Mouse (Mus musculus) liver, embryonic 14.5 days (tissue): ENCODE measurements around the gene Gm49403. TPM values are rescaled to one million over a fixed set of nuclear protein-coding genes. Genes with fewer than 3 reads are reported as not detected.
A peak's percentile ranks its signal among the peaks of the same experiment; 100 is the strongest.

Source experiments
- ATAC-seq: fragments of 200-750 bp; cut with Nextera tagmentation; 2 replicates; pipeline ENCODE4 v1.8.0; 2017; ENCODE audit warnings: moderate number of reproducible peaks, mild to moderate bottlenecking, moderate library complexity; ENCODE audit not compliant: insufficient read depth
- DNase-seq, 3 experiments: peaks; one replicate each; pipeline ENCODE4 v3.0.0-alpha.2; 2012 to 2013; ENCODE audit warnings: low read depth in 3 of 3, low spot score in 3 of 3
- H3K27ac ChIP-seq: fragments of 300-500 bp; sonication (generic); 2 replicates; pipeline ENCODE4 v1.5.1; 2014; ENCODE audit warnings: moderate library complexity, mild to moderate bottlenecking, control low read depth, inconsistent platforms
- H3K27me3 ChIP-seq: fragments of 300-500 bp; sonication (generic); 2 replicates; pipeline ENCODE4 v1.6.1; 2014; ENCODE audit warnings: mild to moderate bottlenecking, low read length, moderate library complexity; ENCODE audit not compliant: control insufficient read depth, insufficient read depth
- H3K36me3 ChIP-seq: fragments of 300-500 bp; sonication (generic); replicated peaks from 2 replicates; pipeline ENCODE4 v1.6.1; 2014; ENCODE audit warnings: low read depth; ENCODE audit not compliant: control insufficient read depth, insufficient read depth
- H3K4me1 ChIP-seq, 2 experiments: fragments of 200-500 bp in 1 of 2; fragments of 300-500 bp in 1 of 2; sonication (generic) in 1 of 2; replicated peaks; 2 replicates each; pipeline ENCODE4 v1.6.1; 2012 to 2014; ENCODE audit warnings: antibody characterized with exemption in 1 of 2, inconsistent platforms in 1 of 2, low read length in 1 of 2; ENCODE audit not compliant: control insufficient read depth in 2 of 2, insufficient read depth in 2 of 2
- H3K4me2 ChIP-seq: fragments of 300-500 bp; sonication (generic); 2 replicates; pipeline ENCODE4 v1.6.1; 2014; ENCODE audit warnings: low read depth, mild to moderate bottlenecking, control low read depth, moderate library complexity
- H3K4me3 ChIP-seq, 2 experiments: fragments of 200-500 bp in 1 of 2; fragments of 300-500 bp in 1 of 2; sonication (generic) in 1 of 2; 2 replicates each; pipeline ENCODE4 v1.5.1; 2012 to 2014; ENCODE audit warnings: low read depth in 2 of 2, low read length in 2 of 2, mild to moderate bottlenecking in 2 of 2, control low read depth in 1 of 2, inconsistent platforms in 1 of 2, moderate library complexity in 1 of 2; ENCODE audit not compliant: insufficient read depth in 1 of 2
- H3K9ac ChIP-seq: fragments of 300-500 bp; sonication (generic); replicated peaks from 2 replicates; pipeline ENCODE4 v1.6.1; 2014; ENCODE audit warnings: mild to moderate bottlenecking, control low read depth, moderate library complexity
- H3K9me3 ChIP-seq: fragments of 300-500 bp; sonication (generic); 2 replicates; pipeline ENCODE4 v1.6.1; 2016; ENCODE audit warnings: low read length, mixed read lengths; ENCODE audit not compliant: control insufficient read depth
- CTCF ChIP-seq: IDR thresholded peaks from 2 replicates; pipeline ENCODE4 v1.5.1; 2016; ENCODE audit warnings: antibody characterized with exemption, low read depth, control low read depth
- EP300 ChIP-seq: IDR thresholded peaks from 2 replicates; pipeline ENCODE4 v1.6.1; 2016; ENCODE audit warnings: antibody characterized with exemption, low read depth
- WGBS: fragments of 180-500 bp; shearing (Covaris S2); extraction: QIAGEN DNeasy Blood & Tissue Kit; methylation state at CpG from one replicate; pipeline ENCODE4 v1.1.7; 2014; ENCODE audit not compliant: insufficient replicate concordance; 5-methylcytosine and 5-hydroxymethylcytosine counted together
- polyA plus RNA-seq, 2 experiments: library from polyadenylated mRNA; depleted of rRNA in 1 of 2; stranded (reverse) in 1 of 2; unstranded in 1 of 2; fragments of >200 nt; fragmentation: Nextera tagmentation in 1 of 2; extraction: Ambion mirVana in 1 of 2; gene quantifications; 2 replicates each; pipeline versions ENCODE4 v1.2.1 to v1.2.3; 2012 to 2014

Gm49403 gene
- polyA plus RNA-seq, 2 experiments = not detected

DNA sequence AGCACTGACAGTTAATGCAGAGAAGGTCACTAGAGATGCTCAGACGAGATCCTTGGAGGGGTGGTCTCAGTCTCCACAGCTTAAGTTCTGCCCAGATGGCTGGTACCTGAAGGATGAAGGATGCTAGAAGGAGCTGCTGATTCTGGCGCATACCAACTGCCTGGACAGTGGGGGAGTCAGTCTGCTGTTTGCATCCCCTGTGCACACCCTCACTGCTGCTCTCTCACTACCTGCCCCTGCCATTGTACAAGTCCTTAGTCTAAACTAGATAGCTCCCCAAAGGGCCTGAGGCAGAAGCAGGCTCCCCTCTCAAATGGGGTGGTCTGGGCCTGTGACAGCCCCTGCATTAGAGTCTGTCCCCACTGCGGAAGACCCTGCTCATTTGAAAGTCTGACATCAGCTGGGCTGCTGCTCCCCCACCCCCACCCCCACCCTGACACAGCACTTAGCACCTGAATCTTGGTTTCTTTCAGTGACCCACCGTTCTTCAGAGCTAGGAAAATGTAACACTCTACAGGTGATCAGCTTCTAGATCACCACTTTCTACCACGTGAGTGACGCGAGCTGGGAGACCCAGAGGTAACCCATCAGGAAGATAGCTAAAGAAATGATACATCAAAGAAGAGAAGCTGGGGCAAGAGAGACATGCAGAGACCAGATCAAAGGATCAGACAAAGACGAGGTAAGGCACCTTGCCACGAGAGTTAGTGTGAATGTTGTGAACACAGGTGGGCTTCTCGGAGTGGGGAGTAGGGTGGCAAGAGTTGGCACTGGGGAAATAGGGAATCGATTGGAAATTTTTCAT, 44.4 kb upstream of the Gm49403 start, which contains the start of gene Gng3:
Gene Gng3, minus strand, starts transcription at position 92 of the 805 bp plus-strand sequence.
- peaks cover 7% of the 10 kb centered on the region for H3K36me3 ChIP-seq
- H3K4me3 ChIP-seq = peak within 1 kb of the TSS; percentile 60 to 62
- H3K4me2 ChIP-seq = peak within 1 kb of the TSS; percentile 90
- H3K27ac ChIP-seq = peak within 1 kb of the TSS; percentile 8; the same call in 1 of the 2 replicates
- H3K27me3 ChIP-seq = no peaks in the 10 kb centered on the region
- H3K9me3 ChIP-seq = no peaks in the 10 kb centered on the region
- ATAC-seq (no peak), DNase-seq (no peak)
- no peak for TF ChIP-seq EP300
- no peak for TF ChIP-seq CTCF
- peak within 1 kb of the TSS; percentile 78 for H3K9ac ChIP-seq
- peaks cover 4 to 28% of the 10 kb centered on the region in 2 experiments for H3K4me1 ChIP-seq
- 71% methylated on average over 11 of the region's 11 CpGs for WGBS

DNA sequence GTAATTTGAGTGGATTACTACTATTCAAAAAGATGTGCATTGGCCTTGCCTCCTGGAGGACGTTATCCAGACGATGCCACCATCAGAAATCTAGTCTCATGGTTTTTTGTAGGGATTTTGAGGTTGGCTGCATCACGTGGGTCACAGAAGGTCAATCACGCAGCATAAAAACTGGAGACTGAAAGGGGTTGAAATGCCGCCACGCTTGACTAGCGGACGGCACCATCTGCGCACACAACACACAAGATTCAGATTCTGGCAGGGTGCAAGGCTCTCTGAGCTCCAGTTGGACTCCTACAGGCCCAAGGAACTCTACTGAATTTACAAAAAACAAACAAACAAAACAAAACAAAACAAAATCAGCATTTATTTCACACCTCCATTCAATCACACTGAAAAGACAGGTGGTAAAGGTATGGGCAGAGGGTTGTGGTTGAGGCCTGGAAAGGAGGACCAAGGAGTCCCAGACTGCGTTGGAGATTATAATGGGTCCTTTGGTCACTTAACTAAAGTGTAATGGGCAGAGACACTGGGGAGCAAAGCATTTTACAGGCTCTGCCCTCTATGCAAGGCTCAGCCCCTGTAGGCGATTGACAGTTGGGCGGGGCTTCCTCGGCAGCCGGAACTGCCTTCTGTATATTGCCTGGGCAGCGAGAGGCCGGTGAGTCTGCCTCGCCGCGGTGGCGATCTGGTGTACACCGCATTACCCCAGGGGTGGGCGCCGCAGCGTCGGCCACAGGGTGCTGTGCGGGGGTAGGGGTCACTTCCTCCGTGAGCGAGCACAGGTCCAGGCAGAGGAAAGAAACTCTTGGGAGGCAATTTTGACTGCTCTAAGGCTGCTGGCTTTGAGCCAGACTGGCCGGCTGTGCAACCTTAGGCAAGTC, 43.6 kb upstream of the Gm49403 start:
- Histone ChIP-seq H3K4me3 (peak overlapping the region; percentile 55 to 56), H3K9me3 (no peaks in the 10 kb centered on the region), H3K27me3 (no peaks in the 10 kb centered on the region), H3K4me1 (peaks cover 4 to 28% of the 10 kb centered on the region in 2 experiments), H3K36me3 (peaks cover 2% of the 10 kb centered on the region; the same call in 1 of the 2 replicates), H3K27ac (0 out of 2 replicates have a peak overlapping the region, but pooled peaks have one; percentile 8), H3K4me2 (peak overlapping the region; percentile 64), H3K9ac (peak overlapping the region; percentile 51)
- 26% methylated on average over 29 of the region's 29 CpGs for WGBS
- ATAC-seq (peak; percentile 67), DNase-seq (peak in 2 of 3 experiments; percentile 60 to 61)
- TF ChIP-seq CTCF (peak; percentile 17; the same call in 1 of the 2 replicates), EP300 (no peak)

GRCm38 (mm10) chr19:8841012-8841411, 42.7 kb upstream of the Gm49403 start:
- Histone ChIP-seq H3K9me3 (no peaks in the 10 kb centered on the region), H3K36me3 (no peaks in the 10 kb centered on the region; the same call in none of the 2 replicates), H3K27me3 (no peaks in the 10 kb centered on the region), H3K4me1 (peaks cover 4 to 28% of the 10 kb centered on the region in 2 experiments), H3K4me2 (peak overlapping the region; percentile 64), H3K4me3 (peak overlapping the region; percentile 55 to 56; a peak in 3 of 4 replicates), H3K9ac (peak overlapping the region; percentile 51), H3K27ac (no peak overlapping the region)
- ATAC-seq (no peak), DNase-seq (no peak)
- TF ChIP-seq EP300 = no peak
- TF ChIP-seq CTCF = no peak
- 73% methylated on average over 7 of the region's 7 CpGs for WGBS

DNA sequence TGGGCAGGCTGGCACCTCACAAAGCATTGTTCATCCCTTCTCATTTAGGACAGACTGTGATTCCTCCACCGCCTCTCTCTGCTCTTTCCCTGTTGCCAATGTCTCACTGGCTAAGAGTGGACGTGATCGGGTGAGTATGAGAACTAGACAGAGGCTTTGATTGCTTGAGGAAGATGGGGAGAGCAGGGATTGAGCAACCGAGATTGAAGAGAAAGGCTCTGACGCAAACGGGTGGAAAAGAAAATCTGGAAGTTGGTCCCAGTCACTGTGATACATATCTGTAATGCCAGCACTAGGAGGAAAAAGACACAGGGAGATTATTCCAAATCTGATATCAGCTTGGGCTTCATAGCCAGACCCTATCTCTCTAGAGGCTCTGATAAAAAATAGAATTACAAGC, 40.8 kb upstream of the Gm49403 start:
- 69% methylated on average over 6 of the region's 6 CpGs for WGBS
- Histone ChIP-seq H3K4me2 (no peak overlapping the region), H3K9me3 (no peaks in the 10 kb centered on the region), H3K27ac (no peak overlapping the region), H3K9ac (no peak overlapping the region), H3K4me1 (peaks cover 4 to 24% of the 10 kb centered on the region in 2 experiments), H3K36me3 (peaks cover 8% of the 10 kb centered on the region), H3K4me3 (no peak overlapping the region), H3K27me3 (no peaks in the 10 kb centered on the region)
- DNase-seq (no peak), ATAC-seq (no peak)
- TF ChIP-seq EP300 = no peak
- no peak for TF ChIP-seq CTCF
